Mouse (Mus musculus) hindbrain, embryonic 16.5 days (tissue): ENCODE measurements around the gene Cpsf3. TPM values are rescaled to one million over a fixed set of nuclear protein-coding genes. Genes with fewer than 3 reads are reported as not detected.

ENCODE experiments used
- ATAC-seq: fragments of 200-750 bp; cut with Nextera tagmentation; 2 replicates; pipeline ENCODE4 v1.8.0; 2017; ENCODE audit warnings: moderate TSS enrichment, moderate library complexity
- H3K27ac ChIP-seq: fragments of 300-500 bp; sonication (generic); 2 replicates; pipeline ENCODE4 v1.5.1; 2014; ENCODE audit warnings: low read depth, mild to moderate bottlenecking, control low read depth, low read length, moderate library complexity
- H3K27me3 ChIP-seq: fragments of 300-500 bp; sonication (generic); replicated peaks from 2 replicates; pipeline ENCODE4 v1.6.1; 2014; ENCODE audit warnings: low read length; ENCODE audit not compliant: control insufficient read depth, insufficient read depth
- H3K36me3 ChIP-seq: fragments of 300-500 bp; sonication (generic); 2 replicates; pipeline ENCODE4 v1.6.1; 2014; ENCODE audit warnings: mild to moderate bottlenecking, low read length, moderate library complexity, mixed read lengths; ENCODE audit not compliant: control insufficient read depth, insufficient read depth
- H3K4me1 ChIP-seq: fragments of 300-500 bp; sonication (generic); 2 replicates; pipeline ENCODE4 v1.6.1; 2014; ENCODE audit warnings: low read depth, low read length; ENCODE audit not compliant: control insufficient read depth, insufficient read depth
- H3K4me2 ChIP-seq: fragments of 300-500 bp; sonication (generic); 2 replicates; pipeline ENCODE4 v1.6.1; 2014; ENCODE audit warnings: mild to moderate bottlenecking, low read length, control low read depth, moderate library complexity
- H3K4me3 ChIP-seq: fragments of 300-500 bp; sonication (generic); 2 replicates; pipeline ENCODE4 v1.5.1; 2014; ENCODE audit warnings: mild to moderate bottlenecking, low read length, control low read depth, moderate library complexity
- H3K9ac ChIP-seq: fragments of 300-500 bp; sonication (generic); 2 replicates; pipeline ENCODE4 v1.6.1; 2014; ENCODE audit warnings: low read depth, mild to moderate bottlenecking, control low read depth, low read length, moderate library complexity
- H3K9me3 ChIP-seq: fragments of 300-500 bp; sonication (generic); 2 replicates; pipeline ENCODE4 v1.6.1; 2014; ENCODE audit warnings: mild to moderate bottlenecking, low read length, moderate library complexity; ENCODE audit not compliant: control insufficient read depth
- WGBS: fragments of 180-500 bp; shearing (Covaris S2); extraction: QIAGEN DNeasy Blood & Tissue Kit; methylation state at CpG from one replicate; pipeline ENCODE4 v1.1.7; 2014; 5-methylcytosine and 5-hydroxymethylcytosine counted together
- polyA plus RNA-seq: library from polyadenylated mRNA; unstranded; fragments of >200 nt; fragmentation: Nextera tagmentation; extraction: Ambion mirVana; gene quantifications from 2 replicates; pipeline ENCODE4 v1.2.1, GENCODE M21; 2015

The Cpsf3 gene
- polyA plus RNA-seq = 82.8 and 86.1 TPM in 2 replicates

DNA sequence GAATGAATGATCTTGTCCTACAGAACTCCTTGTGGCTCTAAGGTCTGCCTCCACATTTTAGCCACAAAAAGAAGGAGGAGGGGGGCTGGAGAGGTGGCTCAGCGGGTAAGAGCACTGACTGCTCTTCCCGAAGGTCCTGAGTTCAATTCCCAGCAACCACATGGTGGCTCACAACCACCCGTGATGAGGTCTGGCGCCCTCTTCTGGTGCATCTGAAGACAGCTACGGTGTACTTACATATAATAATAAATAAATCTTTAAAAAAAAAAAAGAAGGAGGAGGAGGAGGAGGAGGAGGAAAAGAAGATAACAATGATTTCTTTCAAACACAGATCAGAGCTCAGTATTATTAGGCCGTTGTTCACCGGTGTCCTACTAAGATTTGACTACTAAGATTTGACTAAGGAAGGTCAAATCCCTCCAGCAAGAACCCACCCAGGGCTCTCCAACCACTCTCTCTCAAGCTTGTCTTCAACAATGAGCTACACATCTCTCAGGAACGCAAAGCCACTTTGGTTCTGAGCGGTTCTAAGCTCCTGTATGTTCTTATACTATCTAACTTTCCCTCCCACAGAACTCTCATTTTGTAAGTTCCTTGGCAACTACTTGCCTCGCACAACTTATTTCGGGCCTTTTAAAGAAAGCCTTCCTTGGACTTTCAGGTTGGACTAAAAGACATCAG, at the start of gene Cpsf3:
TSS of gene Cpsf3 (plus strand) at position 631 of the 681 bp plus-strand sequence.
- no peak for ATAC-seq
- H3K4me2 ChIP-seq = peak within 1 kb of the TSS; percentile 97
- WGBS = 54% methylated on average over 11 of the region's 11 CpGs

GRCm38 (mm10) chr12:21241965-21242364, 43.2 kb upstream of the Cpsf3 start:
- H3K27ac ChIP-seq = no peak overlapping the region
- H3K4me2 ChIP-seq = no peak overlapping the region
- no peaks in the 10 kb centered on the region for H3K4me1 ChIP-seq
- WGBS = 55% methylated on average over 3 of the region's 3 CpGs
- H3K36me3 ChIP-seq = peaks cover 31% of the 10 kb centered on the region
- ATAC-seq = peak; percentile 43
- no peaks in the 10 kb centered on the region for H3K27me3 ChIP-seq
- H3K4me3 ChIP-seq = no peak overlapping the region
- no peak overlapping the region for H3K9ac ChIP-seq
- H3K9me3 ChIP-seq = no peaks in the 10 kb centered on the region

More for the DNA sequence above, at the start of gene Cpsf3:
- Histone ChIP-seq H3K4me3 (peak within 1 kb of the TSS; percentile 93), H3K36me3 (no peaks in the 10 kb centered on the region), H3K4me1 (peaks cover 20% of the 10 kb centered on the region), H3K27me3 (no peaks in the 10 kb centered on the region), H3K9ac (peak within 1 kb of the TSS; percentile 89), H3K9me3 (no peaks in the 10 kb centered on the region), H3K27ac (peak within 1 kb of the TSS; percentile 81)

DNA sequence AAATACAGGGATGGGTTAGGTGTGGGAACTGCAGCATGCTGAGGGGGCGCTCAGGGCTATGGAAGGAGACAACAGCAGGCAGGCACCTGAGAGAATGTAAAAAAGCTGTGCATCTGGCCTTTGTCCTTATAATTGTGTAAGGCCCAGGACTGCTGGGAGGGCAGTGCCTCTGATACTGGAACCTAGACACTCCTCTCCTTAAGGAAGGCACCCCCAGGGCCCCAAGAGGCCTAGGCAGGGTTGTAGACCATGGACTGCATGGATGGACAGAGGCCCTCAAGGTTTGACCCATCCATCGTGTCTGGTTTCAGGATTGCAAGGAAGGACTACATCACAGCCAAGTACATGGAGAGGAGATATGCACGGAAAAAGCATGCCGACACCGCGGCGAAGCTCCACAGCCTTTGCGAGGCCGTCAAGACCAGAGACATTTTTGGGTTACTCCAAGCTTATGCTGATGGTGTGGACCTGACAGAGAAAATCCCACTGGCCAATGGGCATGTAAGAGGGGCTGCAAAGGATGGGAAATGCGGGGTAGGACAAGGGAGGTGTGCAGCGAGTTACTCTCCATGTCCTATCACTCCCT, 40.7 kb upstream of the Cpsf3 start:
- Histone ChIP-seq H3K4me3 (no peak overlapping the region), H3K27ac (no peak overlapping the region), H3K27me3 (no peaks in the 10 kb centered on the region), H3K9me3 (no peaks in the 10 kb centered on the region), H3K36me3 (peaks cover 27% of the 10 kb centered on the region; the same call in 1 of the 2 replicates), H3K9ac (no peak overlapping the region), H3K4me1 (no peaks in the 10 kb centered on the region), H3K4me2 (no peak overlapping the region)
- WGBS = 93% methylated on average over 11 of the region's 11 CpGs
- ATAC-seq = no peak

- Histone ChIP-seq H3K36me3 (peaks cover 51% of the 10 kb centered on the region), H3K4me3 (no peak overlapping the region), H3K9me3 (no peaks in the 10 kb centered on the region), H3K4me2 (no peak overlapping the region), H3K27ac (no peak overlapping the region), H3K27me3 (no peaks in the 10 kb centered on the region), H3K9ac (no peak overlapping the region), H3K4me1 (no peaks in the 10 kb centered on the region)
- no peak for ATAC-seq
- 82% methylated on average over 7 of the region's 7 CpGs for WGBS
These were observed 37.3 kb upstream of the Cpsf3 start for GRCm38 (mm10) chr12:21247711-21248392.

DNA sequence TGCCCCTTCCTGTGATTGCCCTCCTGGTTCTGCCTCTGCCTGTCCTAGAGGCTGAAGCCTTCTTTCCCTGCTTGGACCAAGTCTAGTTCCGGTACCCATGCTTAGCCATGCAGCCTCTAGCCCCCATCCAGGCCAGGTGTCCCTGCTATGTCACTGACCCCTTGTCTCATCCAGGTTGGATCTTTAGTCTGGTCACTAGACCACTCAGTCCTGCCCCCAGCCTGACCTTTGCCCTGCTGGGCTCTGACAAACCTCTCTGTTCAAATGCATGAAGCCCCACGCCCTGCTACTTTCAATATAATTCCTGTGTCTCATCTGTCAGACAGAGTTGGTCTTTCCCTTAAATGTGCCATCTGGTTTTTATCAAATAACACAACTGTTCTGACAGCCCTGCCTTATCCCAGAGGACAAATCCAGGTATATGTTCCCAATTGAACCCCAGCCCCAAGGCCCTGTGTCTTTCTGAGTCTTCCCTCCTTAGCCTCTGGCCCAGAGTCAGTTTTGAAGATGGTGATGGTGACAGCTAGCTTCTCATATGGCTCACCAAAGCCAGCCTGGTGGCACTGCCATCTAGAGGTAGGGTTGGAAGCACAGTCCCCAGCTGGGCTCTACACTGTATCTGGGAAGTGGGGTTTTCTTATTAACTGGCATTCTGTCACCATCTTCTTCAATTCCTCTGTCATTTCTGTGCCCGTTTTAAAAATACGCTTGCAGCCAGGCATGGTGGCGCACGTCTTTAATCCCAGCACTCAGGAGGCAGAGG, 24.5 kb upstream of the Cpsf3 start:
- no peak overlapping the region for H3K4me3 ChIP-seq
- no peak for ATAC-seq
- no peak overlapping the region for H3K27ac ChIP-seq
- H3K27me3 ChIP-seq = no peaks in the 10 kb centered on the region
- WGBS = 94% methylated on average over 6 of the region's 6 CpGs
- H3K4me1 ChIP-seq = no peaks in the 10 kb centered on the region
- no peak overlapping the region for H3K4me2 ChIP-seq
- H3K36me3 ChIP-seq = peaks cover 23% of the 10 kb centered on the region
- no peak overlapping the region for H3K9ac ChIP-seq
- no peaks in the 10 kb centered on the region for H3K9me3 ChIP-seq

- H3K4me3 ChIP-seq = no peak overlapping the region
- H3K36me3 ChIP-seq = peaks cover 23% of the 10 kb centered on the region
- no peak overlapping the region for H3K4me2 ChIP-seq
- no peaks in the 10 kb centered on the region for H3K9me3 ChIP-seq
- H3K27me3 ChIP-seq = no peaks in the 10 kb centered on the region
- no peak overlapping the region for H3K9ac ChIP-seq
- 87% methylated on average over 4 of the region's 4 CpGs for WGBS
- ATAC-seq = no peak
- H3K27ac ChIP-seq = no peak overlapping the region
- no peaks in the 10 kb centered on the region for H3K4me1 ChIP-seq
These were observed 23.7 kb upstream of the Cpsf3 start for GRCm38 (mm10) chr12:21261521-21261920.

DNA sequence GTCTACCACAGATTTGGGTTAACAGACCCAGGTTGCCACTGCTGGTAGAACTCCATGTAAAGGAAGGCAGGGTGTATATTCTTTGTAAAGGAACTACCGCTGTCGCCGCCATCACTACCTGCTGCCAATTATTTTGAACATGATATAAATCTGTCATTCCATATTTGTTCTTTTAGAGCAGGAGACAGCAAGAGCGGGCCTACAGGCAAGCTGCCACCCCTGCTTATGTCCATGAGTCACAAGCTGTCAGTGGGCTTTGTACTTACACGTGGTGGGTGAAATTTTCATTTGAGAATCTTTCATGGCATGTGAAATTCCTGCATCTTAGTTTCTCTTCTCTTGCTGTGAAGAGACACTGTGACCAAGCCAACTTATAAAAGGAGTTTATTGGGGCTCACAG, 21.9 kb upstream of the Cpsf3 start:
- Histone ChIP-seq H3K27me3 (no peaks in the 10 kb centered on the region), H3K4me2 (no peak overlapping the region), H3K36me3 (peaks cover 25% of the 10 kb centered on the region), H3K9me3 (no peaks in the 10 kb centered on the region), H3K9ac (no peak overlapping the region), H3K4me1 (no peaks in the 10 kb centered on the region), H3K27ac (no peak overlapping the region), H3K4me3 (no peak overlapping the region)
- over 99% methylated on average over 5 of the region's 5 CpGs for WGBS
- ATAC-seq = no peak

- H3K9me3 ChIP-seq = no peaks in the 10 kb centered on the region
- 78% methylated on average over 5 of the region's 5 CpGs for WGBS
- H3K4me3 ChIP-seq = no peak overlapping the region
- no peak overlapping the region for H3K27ac ChIP-seq
- no peak overlapping the region for H3K9ac ChIP-seq
- no peaks in the 10 kb centered on the region for H3K4me1 ChIP-seq
- no peak for ATAC-seq
- H3K27me3 ChIP-seq = no peaks in the 10 kb centered on the region
- peaks cover 23% of the 10 kb centered on the region for H3K36me3 ChIP-seq
- H3K4me2 ChIP-seq = no peak overlapping the region
These were observed 20.9 kb upstream of the Cpsf3 start for GRCm38 (mm10) chr12:21264241-21264640.

- H3K9me3 ChIP-seq = no peaks in the 10 kb centered on the region
- no peak overlapping the region for H3K4me2 ChIP-seq
- H3K9ac ChIP-seq = no peak overlapping the region
- no peak for ATAC-seq
- H3K4me3 ChIP-seq = no peak overlapping the region
- H3K27me3 ChIP-seq = no peaks in the 10 kb centered on the region
- H3K36me3 ChIP-seq = peaks cover 23% of the 10 kb centered on the region
- H3K27ac ChIP-seq = no peak overlapping the region
- 88% methylated on average over 3 of the region's 3 CpGs for WGBS
- H3K4me1 ChIP-seq = no peaks in the 10 kb centered on the region
These were observed 20.2 kb upstream of the Cpsf3 start for GRCm38 (mm10) chr12:21264970-21265369.
